In the genomic region with DNA sequence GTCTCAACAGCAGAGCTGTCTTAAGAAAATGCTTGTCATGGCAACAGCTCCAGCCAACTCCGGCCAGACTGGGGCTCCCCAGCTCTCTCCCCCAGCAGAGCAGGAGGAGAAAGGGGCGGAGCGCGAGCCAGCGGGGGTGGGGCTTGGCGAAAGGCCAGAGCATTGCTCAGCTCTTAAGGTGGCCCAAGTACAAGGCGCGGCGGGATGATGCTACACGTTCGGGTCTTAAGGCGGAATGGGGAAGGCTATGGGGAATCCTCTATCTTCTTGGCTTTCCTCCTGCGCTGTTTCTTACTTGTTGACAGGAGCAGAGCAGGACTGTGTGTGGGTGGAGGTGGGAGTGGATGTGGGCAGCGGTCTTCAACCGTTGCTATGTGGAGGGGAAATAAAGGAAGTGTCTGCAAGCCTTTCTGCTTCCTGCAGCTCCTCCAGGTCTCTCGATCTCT, we compare ENCODE assay signal across 8 mouse cellular contexts. TPM values are rescaled to one million over a fixed set of nuclear protein-coding genes. Genes with fewer than 3 reads are reported as not detected.
DNase-seq lines count a peak whose midpoint lies in the region; ATAC-seq and TF ChIP-seq lines count a peak whose summit lies in the region.

Gene Atp2b4 (minus strand): TSS at position 94 of the 446 bp plus-strand sequence.

- H3K27me3 ChIP-seq in E14TG2a.4 (ENCODE audit: insufficient read depth, low read length), result peaks cover 78% of the 10 kb centered on the region
- peaks cover 25% of the 10 kb centered on the region for H3K27me3 ChIP-seq in forebrain, embryonic 12.5 days
- no peaks in the 10 kb centered on the region for H3K27me3 ChIP-seq in heart, postnatal 0 days (ENCODE audit: control insufficient read depth, insufficient read depth, low read length)
- no peaks in the 10 kb centered on the region for H3K27me3 ChIP-seq in liver, embryonic 16.5 days (ENCODE audit: control insufficient read depth, insufficient read depth, low read depth, low read length)
- peaks cover 9% of the 10 kb centered on the region; the same call in 1 of the 2 replicates for H3K27me3 ChIP-seq in neural tube, embryonic 13.5 days
- no peaks in the 10 kb centered on the region for H3K27me3 ChIP-seq in testis, adult 2 months (ENCODE audit: control insufficient read depth, insufficient read depth, low read length)

- peak within 1 kb of the TSS; percentile 92 for H3K4me2 ChIP-seq in forebrain, embryonic 12.5 days
- H3K4me2 ChIP-seq in heart, postnatal 0 days (ENCODE audit: low read depth, low read length), result peak within 1 kb of the TSS; percentile 92
- peak within 1 kb of the TSS; percentile 64 for H3K4me2 ChIP-seq in liver, embryonic 16.5 days (ENCODE audit: low read depth, low read length)
- H3K4me2 ChIP-seq in neural tube, embryonic 13.5 days, result peak within 1 kb of the TSS; percentile 85

- WGBS in forebrain, embryonic 12.5 days, result 1% methylated on average over 16 of the region's 16 CpGs
- 0% methylated on average over 16 of the region's 16 CpGs for WGBS in heart, postnatal 0 days
- WGBS in liver, embryonic 16.5 days (ENCODE audit: insufficient replicate concordance), result 0% methylated on average over 16 of the region's 16 CpGs
- under 1% methylated on average over 16 of the region's 16 CpGs for WGBS in neural tube, embryonic 13.5 days

- peak within 1 kb of the TSS; percentile 50 for H3K9ac ChIP-seq in forebrain, embryonic 12.5 days
- H3K9ac ChIP-seq in heart, postnatal 0 days (replicated peaks; ENCODE audit: low read depth, low read length), result peak within 1 kb of the TSS; percentile 74
- H3K9ac ChIP-seq in liver, embryonic 16.5 days (ENCODE audit: low read depth, low read length), result peak within 1 kb of the TSS; percentile 90
- H3K9ac ChIP-seq in neural tube, embryonic 13.5 days, result peak within 1 kb of the TSS; percentile 69

- peak within 1 kb of the TSS; percentile 78 for H3K4me3 ChIP-seq in E14TG2a.4 (replicated peaks; ENCODE audit: low read length)
- peak within 1 kb of the TSS; percentile 51 for H3K4me3 ChIP-seq in forebrain, embryonic 12.5 days (replicated peaks)
- H3K4me3 ChIP-seq in heart, postnatal 0 days (ENCODE audit: low read depth, low read length), result peak within 1 kb of the TSS; percentile 77
- peak within 1 kb of the TSS; percentile 82 for H3K4me3 ChIP-seq in liver, embryonic 16.5 days (ENCODE audit: low read depth, low read length)
- peak within 1 kb of the TSS; percentile 56 for H3K4me3 ChIP-seq in neural tube, embryonic 13.5 days
- peak within 1 kb of the TSS; percentile 87 for H3K4me3 ChIP-seq in testis, adult 2 months (ENCODE audit: control insufficient read depth, low read depth, low read length)

- H3K36me3 ChIP-seq in E14TG2a.4 (ENCODE audit: insufficient read depth, low read length), result no peaks in the 10 kb centered on the region
- H3K36me3 ChIP-seq in forebrain, embryonic 12.5 days (replicated peaks), result no peaks in the 10 kb centered on the region
- H3K36me3 ChIP-seq in heart, postnatal 0 days (replicated peaks; ENCODE audit: control insufficient read depth, insufficient read depth, low read length), result no peaks in the 10 kb centered on the region
- H3K36me3 ChIP-seq in liver, embryonic 16.5 days (ENCODE audit: control insufficient read depth, insufficient read depth), result peaks cover 3% of the 10 kb centered on the region; the same call in 1 of the 2 replicates
- H3K36me3 ChIP-seq in neural tube, embryonic 13.5 days, result no peaks in the 10 kb centered on the region
- no peaks in the 10 kb centered on the region for H3K36me3 ChIP-seq in testis, adult 2 months (ENCODE audit: control insufficient read depth, insufficient read depth, low read length)

- TF ChIP-seq CTCF in E14TG2a.4 (conservative IDR thresholded peaks at IDR 0.05; ENCODE audit: low read length), result no peak
- no peak for TF ChIP-seq CTCF in heart, postnatal 0 days (IDR thresholded peaks at IDR 0.05; ENCODE audit: low read depth)
- no peak for TF ChIP-seq CTCF in testis, adult 2 months (IDR thresholded peaks at IDR 0.05; ENCODE audit: control insufficient read depth, insufficient read depth, insufficient replicate concordance, low read depth, low read length)

- H3K4me1 ChIP-seq in E14TG2a.4 (replicated peaks; ENCODE audit: low read depth, low read length), result peaks cover 41% of the 10 kb centered on the region
- H3K4me1 ChIP-seq in forebrain, embryonic 12.5 days, result peaks cover 39% of the 10 kb centered on the region
- H3K4me1 ChIP-seq in heart, postnatal 0 days (ENCODE audit: control insufficient read depth, insufficient read depth), result peaks cover 30% of the 10 kb centered on the region
- H3K4me1 ChIP-seq in liver, embryonic 16.5 days (ENCODE audit: control insufficient read depth, low read depth, low read length), result peaks cover 46% of the 10 kb centered on the region
- H3K4me1 ChIP-seq in neural tube, embryonic 13.5 days (replicated peaks), result peaks cover 41% of the 10 kb centered on the region
- H3K4me1 ChIP-seq in testis, adult 2 months (ENCODE audit: control insufficient read depth, insufficient read depth, low read length), result peaks cover 12% of the 10 kb centered on the region

- peak; percentile 91 for ATAC-seq in forebrain, embryonic 12.5 days (ENCODE audit: low FRiP score)
- peak; percentile 90 for ATAC-seq in heart, postnatal 0 days (ENCODE audit: insufficient read depth, low read depth)
- ATAC-seq in liver, embryonic 16.5 days (ENCODE audit: low read depth), result peak; percentile 76
- ATAC-seq in neural tube, embryonic 13.5 days (ENCODE audit: low read depth), result peak; percentile 87

- TF ChIP-seq POLR2A in testis, adult 2 months (IDR thresholded peaks at IDR 0.05; ENCODE audit: control insufficient read depth, low read depth, low read length), result no peak

- TF ChIP-seq EP300 in heart, postnatal 0 days (IDR thresholded peaks at IDR 0.05; ENCODE audit: low read depth), result no peak

- no peaks in the 10 kb centered on the region for H3K9me3 ChIP-seq in E14TG2a.4 (ENCODE audit: low read length)
- no peaks in the 10 kb centered on the region for H3K9me3 ChIP-seq in forebrain, embryonic 12.5 days
- no peaks in the 10 kb centered on the region for H3K9me3 ChIP-seq in heart, postnatal 0 days (replicated peaks; ENCODE audit: control insufficient read depth, low read length)
- H3K9me3 ChIP-seq in liver, embryonic 16.5 days (replicated peaks; ENCODE audit: control insufficient read depth, low read length), result no peaks in the 10 kb centered on the region
- H3K9me3 ChIP-seq in neural tube, embryonic 13.5 days, result no peaks in the 10 kb centered on the region

- H3K27ac ChIP-seq in forebrain, embryonic 12.5 days, result no peak within 1 kb of the TSS
- peak within 1 kb of the TSS; percentile 78 for H3K27ac ChIP-seq in heart, postnatal 0 days (ENCODE audit: low read depth)
- H3K27ac ChIP-seq in liver, embryonic 16.5 days (ENCODE audit: low read length), result peak within 1 kb of the TSS; percentile 97
- 0 out of 2 replicates have a peak within 1 kb of the TSS, but pooled peaks have one; percentile 28 for H3K27ac ChIP-seq in neural tube, embryonic 13.5 days (replicated peaks)
- H3K27ac ChIP-seq in testis, adult 2 months (ENCODE audit: control insufficient read depth, insufficient read depth, low read depth, low read length), result peak within 1 kb of the TSS; percentile 59; the same call in 1 of the 2 replicates

- DNase-seq in c-Kit-positive CD71-positive TER-119-positive erythroid progenitor cells, embryonic 14.5 days (ENCODE audit: low spot score), result peak; percentile 97
- DNase-seq in heart, postnatal 0 days (ENCODE audit: low spot score), result peak; percentile 83
- DNase-seq in kidney, postnatal 4 days, result peak; percentile 98 to 99

RNA-seq across cellular contexts. Expression of gene Atp2b4, which starts in this region (rescaled TPM):
- polyA plus RNA-seq in forebrain, embryonic 12.5 days (2016; fragmentation: Nextera tagmentation; extraction: Ambion mirVana), result 8.5 and 9.2 TPM in 2 replicates
- 27.8 and 34.5 TPM in 2 replicates for total RNA-seq in heart, postnatal 0 days (2014; rRNA removed; ENCODE audit: low replicate concordance)
- 3.9 and 5.0 TPM in 2 replicates for polyA plus RNA-seq in heart, postnatal 0 days (2015; fragmentation: Nextera tagmentation; extraction: Ambion mirVana)
- 32.0 and 34.8 TPM in 2 replicates for polyA plus RNA-seq in liver, embryonic 16.5 days (2015; fragmentation: Nextera tagmentation; extraction: Ambion mirVana)
- polyA plus RNA-seq in neural tube, embryonic 13.5 days (2015; fragmentation: Nextera tagmentation; extraction: Ambion mirVana), result 10.7 and 13.7 TPM in 2 replicates
- 21.8 and 22.8 TPM in 2 replicates for polyA plus RNA-seq in testis, adult 2 months (2012; rRNA removed)
